Mouse (Mus musculus): ENCODE data around the gene Pptc7. TPM values are rescaled to one million over a fixed set of nuclear protein-coding genes. Genes with fewer than 3 reads are reported as not detected.

Gene Pptc7
- polyA plus RNA-seq, 1 experiment from 2014 or later = 8.0 TPM

- WGBS = 86% methylated on average over 4 of the region's 4 CpGs
- Histone ChIP-seq H3K36me3 (replicated peaks) (peaks cover 73% of the 10 kb centered on the region), H3K4me3 (no peak overlapping the region), H3K27me3 (replicated peaks; ENCODE audit: low read depth, poor library complexity, severe bottlenecking) (no peaks in the 10 kb centered on the region), H3K27ac (replicated peaks) (no peak overlapping the region), H3K9me3 (no peaks in the 10 kb centered on the region), H3K4me1 (peaks cover 8% of the 10 kb centered on the region)
- no peak for DNase-seq (ENCODE audit: low spot score)
Measured at GRCm38 (mm10) chr5:122249281-122249680, 34.9 kb upstream of the Pptc7 start.

GRCm38 (mm10) chr5:122251895-122252606 lies 32.1 kb upstream of the Pptc7 start:
- H3K27me3 ChIP-seq (replicated peaks; ENCODE audit: low read depth, poor library complexity, severe bottlenecking) = no peaks in the 10 kb centered on the region
- no peak overlapping the region for H3K27ac ChIP-seq (replicated peaks)
- no peak overlapping the region for H3K4me3 ChIP-seq
- H3K36me3 ChIP-seq (replicated peaks) = peaks cover 94% of the 10 kb centered on the region
- WGBS = 82% methylated on average over 17 of the region's 17 CpGs
- H3K4me1 ChIP-seq = peaks cover 8% of the 10 kb centered on the region
- DNase-seq (ENCODE audit: low spot score) = no peak
- H3K9me3 ChIP-seq = no peaks in the 10 kb centered on the region

GRCm38 (mm10) chr5:122258027-122258741 lies 26.0 kb upstream of the Pptc7 start:
- peaks cover 81% of the 10 kb centered on the region for H3K36me3 ChIP-seq (replicated peaks)
- H3K27ac ChIP-seq (replicated peaks) = no peak overlapping the region
- WGBS = 82% methylated on average over 6 of the region's 6 CpGs

GRCm38 (mm10) chr5:122262104-122262503 lies 22.1 kb upstream of the Pptc7 start:
- peaks cover 9% of the 10 kb centered on the region for H3K4me1 ChIP-seq
- no peaks in the 10 kb centered on the region for H3K27me3 ChIP-seq (replicated peaks; ENCODE audit: low read depth, poor library complexity, severe bottlenecking)
- no peaks in the 10 kb centered on the region for H3K9me3 ChIP-seq
- peaks cover 44% of the 10 kb centered on the region for H3K36me3 ChIP-seq (replicated peaks)
- H3K27ac ChIP-seq (replicated peaks) = no peak overlapping the region
- 62% methylated on average over 7 of the region's 7 CpGs for WGBS
- H3K4me3 ChIP-seq = no peak overlapping the region
- no peak for DNase-seq (ENCODE audit: low spot score)

More at GRCm38 (mm10) chr5:122258027-122258741, 26.0 kb upstream of the Pptc7 start:
- Histone ChIP-seq H3K9me3 (no peaks in the 10 kb centered on the region), H3K4me1 (peaks cover 3% of the 10 kb centered on the region), H3K27me3 (replicated peaks; ENCODE audit: low read depth, poor library complexity, severe bottlenecking) (no peaks in the 10 kb centered on the region), H3K4me3 (no peak overlapping the region)
- DNase-seq (ENCODE audit: low spot score) = no peak

GRCm38 (mm10) chr5:122263933-122264905 lies 19.9 kb upstream of the Pptc7 start, which contains the start of gene Tctn1:
Gene Tctn1 (minus strand): TSS chr5:122264460.
- Histone ChIP-seq H3K27me3 (replicated peaks; ENCODE audit: low read depth, poor library complexity, severe bottlenecking) (no peaks in the 10 kb centered on the region), H3K27ac (replicated peaks) (peak within 1 kb of the TSS; percentile 93), H3K4me3 (peak within 1 kb of the TSS; percentile 89), H3K9me3 (no peaks in the 10 kb centered on the region), H3K4me1 (peaks cover 9% of the 10 kb centered on the region), H3K36me3 (replicated peaks) (peaks cover 22% of the 10 kb centered on the region)
- 2% methylated on average over 49 of the region's 49 CpGs for WGBS
- DNase-seq (ENCODE audit: low spot score) = peak; percentile 97

- DNase-seq (ENCODE audit: low spot score) = no peak
- Histone ChIP-seq H3K36me3 (replicated peaks) (peaks cover 13% of the 10 kb centered on the region), H3K27ac (replicated peaks) (no peak overlapping the region), H3K9me3 (no peaks in the 10 kb centered on the region), H3K4me3 (no peak overlapping the region), H3K4me1 (peaks cover 9% of the 10 kb centered on the region), H3K27me3 (replicated peaks; ENCODE audit: low read depth, poor library complexity, severe bottlenecking) (no peaks in the 10 kb centered on the region)
- 73% methylated on average over 3 of the region's 3 CpGs for whole genome bisulfite sequencing
Measured at GRCm38 (mm10) chr5:122265187-122265586, 19.0 kb upstream of the Pptc7 start.

- Histone ChIP-seq H3K4me3 (no peak overlapping the region), H3K4me1 (peaks cover 9% of the 10 kb centered on the region), H3K27ac (replicated peaks) (no peak overlapping the region), H3K9me3 (no peaks in the 10 kb centered on the region), H3K27me3 (replicated peaks; ENCODE audit: low read depth, poor library complexity, severe bottlenecking) (no peaks in the 10 kb centered on the region), H3K36me3 (replicated peaks) (peaks cover 5% of the 10 kb centered on the region; the same call in 1 of the 2 replicates)
- no peak for DNase-seq (ENCODE audit: low spot score)
- 95% methylated on average over 2 of the region's 2 CpGs for whole genome bisulfite sequencing
Measured at GRCm38 (mm10) chr5:122265942-122266341, 18.2 kb upstream of the Pptc7 start.

- Histone ChIP-seq H3K27me3 (replicated peaks; ENCODE audit: low read depth, poor library complexity, severe bottlenecking) (no peaks in the 10 kb centered on the region), H3K4me3 (no peak overlapping the region), H3K4me1 (peaks cover 9% of the 10 kb centered on the region), H3K27ac (replicated peaks) (no peak overlapping the region), H3K9me3 (no peaks in the 10 kb centered on the region), H3K36me3 (replicated peaks) (no peaks in the 10 kb centered on the region)
- no peak for DNase-seq (ENCODE audit: low spot score)
- 85% methylated on average over 7 of the region's 7 CpGs for WGBS
Measured at GRCm38 (mm10) chr5:122267136-122267535, 17.0 kb upstream of the Pptc7 start.

GRCm38 (mm10) chr5:122267899-122268298 lies 16.3 kb upstream of the Pptc7 start:
- Histone ChIP-seq H3K9me3 (no peaks in the 10 kb centered on the region), H3K27me3 (replicated peaks; ENCODE audit: low read depth, poor library complexity, severe bottlenecking) (no peaks in the 10 kb centered on the region), H3K27ac (replicated peaks) (no peak overlapping the region), H3K4me3 (no peak overlapping the region), H3K36me3 (replicated peaks) (no peaks in the 10 kb centered on the region), H3K4me1 (peaks cover 9% of the 10 kb centered on the region)
- 31% methylated on average over 5 of the region's 5 CpGs for WGBS
- DNase-seq (ENCODE audit: low spot score) = peak; percentile 53

- H3K4me1 ChIP-seq = no peaks in the 10 kb centered on the region
- DNase-seq (ENCODE audit: low spot score) = no peak
- no peaks in the 10 kb centered on the region for H3K27me3 ChIP-seq (replicated peaks; ENCODE audit: low read depth, poor library complexity, severe bottlenecking)
- WGBS = 68% methylated on average over 12 of the region's 12 CpGs
- no peaks in the 10 kb centered on the region for H3K36me3 ChIP-seq (replicated peaks)
- no peaks in the 10 kb centered on the region for H3K9me3 ChIP-seq
- no peak overlapping the region for H3K4me3 ChIP-seq
- H3K27ac ChIP-seq (replicated peaks) = no peak overlapping the region
Measured at GRCm38 (mm10) chr5:122268858-122269604, 15.1 kb upstream of the Pptc7 start.

- H3K27ac ChIP-seq (replicated peaks) = no peak overlapping the region
- no peak for DNase-seq (ENCODE audit: low spot score)
- WGBS = 85% methylated on average over 5 of the region's 5 CpGs
- no peaks in the 10 kb centered on the region for H3K9me3 ChIP-seq
- H3K27me3 ChIP-seq (replicated peaks; ENCODE audit: low read depth, poor library complexity, severe bottlenecking) = no peaks in the 10 kb centered on the region
- no peaks in the 10 kb centered on the region for H3K36me3 ChIP-seq (replicated peaks)
- no peak overlapping the region for H3K4me3 ChIP-seq
- peaks cover 17% of the 10 kb centered on the region for H3K4me1 ChIP-seq
Measured at GRCm38 (mm10) chr5:122272821-122273220, 11.3 kb upstream of the Pptc7 start.

Measured in embryonic facial prominence, embryonic 10.5 days (tissue).